Mouse (Mus musculus): ENCODE results near the gene Gm7995. TPM values are rescaled to one million over a fixed set of nuclear protein-coding genes. Genes with fewer than 3 reads are reported as not detected.
"Not testable (repeated sequence)": the region's sequence is repeated elsewhere in the genome, so short reads cannot be mapped to it uniquely, and the experiment has no call there.

Gm7995 gene
- polyA plus RNA-seq (2012; ENCODE audit: insufficient read depth, insufficient read length, missing spikeins), result not detected in 2 replicates

- H3K27ac ChIP-seq (ENCODE audit: insufficient read depth, low read depth, low read length); H3K4me1 ChIP-seq (ENCODE audit: control insufficient read depth, insufficient read depth, low read length); H3K4me3 ChIP-seq (ENCODE audit: insufficient read depth, low read length): not testable (repeated sequence)
Observed at GRCm38 (mm10) chr14:42309910-42310309, at the start of gene Gm7995. Gm7995 (plus strand) TSS chr14:42310210.

GRCm38 (mm10) chr14:42297258-42297657 lies 12.8 kb upstream of the Gm7995 start, which contains the start of gene Gm9611:
Gm9611 (minus strand) TSS chr14:42297358.
- H3K4me1 ChIP-seq (ENCODE audit: control insufficient read depth, insufficient read depth, low read length); H3K27ac ChIP-seq (ENCODE audit: insufficient read depth, low read depth, low read length); H3K4me3 ChIP-seq (ENCODE audit: insufficient read depth, low read length): not testable (repeated sequence)

Other genes with a start within 250 kb of the Gm7995 start
- gene Gm7951, start 192.8 kb upstream of the Gm7995 start, polyA plus RNA-seq (2012; ENCODE audit: insufficient read depth, insufficient read length, missing spikeins), result not detected in 2 replicates
- not detected in 2 replicates for gene Gm17027, start 147.6 kb upstream of the Gm7995 start, polyA plus RNA-seq (2012; ENCODE audit: insufficient read depth, insufficient read length, missing spikeins)
- gene Gm3573, start 119.4 kb upstream of the Gm7995 start, polyA plus RNA-seq (2012; ENCODE audit: insufficient read depth, insufficient read length, missing spikeins), result not detected in 2 replicates
- not detected in 2 replicates for gene Gm17026, start 50.2 kb upstream of the Gm7995 start, polyA plus RNA-seq (2012; ENCODE audit: insufficient read depth, insufficient read length, missing spikeins)
- not detected in 2 replicates for gene Gm9611, start 12.9 kb upstream of the Gm7995 start, polyA plus RNA-seq (2012; ENCODE audit: insufficient read depth, insufficient read length, missing spikeins)
- not detected in 2 replicates for gene Gm8005, start 129.5 kb downstream of the Gm7995 start, polyA plus RNA-seq (2012; ENCODE audit: insufficient read depth, insufficient read length, missing spikeins)
- not detected in 2 replicates for gene Gm8011, start 153.7 kb downstream of the Gm7995 start, polyA plus RNA-seq (2012; ENCODE audit: insufficient read depth, insufficient read length, missing spikeins)
- not detected in 2 replicates for gene Gm8020, start 192.1 kb downstream of the Gm7995 start, polyA plus RNA-seq (2012; ENCODE audit: insufficient read depth, insufficient read length, missing spikeins)
- gene Gm8024, start 214.1 kb downstream of the Gm7995 start, polyA plus RNA-seq (2012; ENCODE audit: insufficient read depth, insufficient read length, missing spikeins), result not detected in 2 replicates

All from bone marrow macrophage, adult 2 months (primary cell).